Comparison of ENCODE assay signal across 8 mouse cellular contexts in genomic region chr11:85310407-85310712, GRCm38 (mm10). TPM values are rescaled to one million over a fixed set of nuclear protein-coding genes. Genes with fewer than 3 reads are reported as not detected.
DNase-seq lines count a peak whose midpoint lies in the region; ATAC-seq and TF ChIP-seq lines count a peak whose summit lies in the region.

No protein-coding gene starts in this region.

- H3K4me3 ChIP-seq in layer of hippocampus, adult 2 months = peak overlapping the region; percentile 94
- H3K4me3 ChIP-seq in embryonic facial prominence, embryonic 10.5 days = peak overlapping the region; percentile 96
- peak overlapping the region; percentile 98 for H3K4me3 ChIP-seq in hindbrain, postnatal 0 days (ENCODE audit: low read length)
- H3K4me3 ChIP-seq in midbrain, postnatal 0 days (ENCODE audit: low read depth, low read length) = peak overlapping the region; percentile 91

- H3K27me3 ChIP-seq in embryonic facial prominence, embryonic 10.5 days (replicated peaks; ENCODE audit: low read depth, poor library complexity, severe bottlenecking) = 0 out of 2 replicates have a peak, but pooled peaks cover 4% of the 10 kb centered on the region
- H3K27me3 ChIP-seq in hindbrain, postnatal 0 days (ENCODE audit: insufficient read depth, low read length) = no peaks in the 10 kb centered on the region
- no peaks in the 10 kb centered on the region for H3K27me3 ChIP-seq in midbrain, postnatal 0 days (ENCODE audit: insufficient read depth, low read length)

- H3K4me2 ChIP-seq in hindbrain, postnatal 0 days (ENCODE audit: low read depth, low read length) = peak overlapping the region; percentile 66
- peak overlapping the region; percentile 93 for H3K4me2 ChIP-seq in midbrain, postnatal 0 days (ENCODE audit: low read depth, low read length, poor library complexity, severe bottlenecking)

- DNase-seq in layer of hippocampus, adult 2 months (ENCODE audit: low spot score in 2 of 2) = no peak
- DNase-seq in layer of hippocampus, adult 11-12 months (ENCODE audit: low spot score) = no peak
- DNase-seq in embryonic facial prominence, embryonic 10.5 days (ENCODE audit: low spot score) = no peak
- no peak for DNase-seq in hindbrain, postnatal 0 days (ENCODE audit: low spot score)
- DNase-seq in midbrain, postnatal 0 days (ENCODE audit: low spot score) = no peak
- no peak for DNase-seq in left cerebral cortex, postnatal 4 days
- no peak for DNase-seq in cerebellum, postnatal 14 days
- no peak for DNase-seq in frontal cortex, postnatal 10 days (ENCODE audit: low spot score in 2 of 2)

- WGBS in embryonic facial prominence, embryonic 10.5 days = 3% methylated on average over 15 of the region's 15 CpGs
- WGBS in hindbrain, postnatal 0 days = 2% methylated on average over 15 of the region's 15 CpGs
- WGBS in midbrain, postnatal 0 days = 1% methylated on average over 15 of the region's 15 CpGs

- peak overlapping the region; percentile 96 for H3K27ac ChIP-seq in layer of hippocampus, adult 2 months
- peak overlapping the region; percentile 94 for H3K27ac ChIP-seq in embryonic facial prominence, embryonic 10.5 days (replicated peaks)
- peak overlapping the region; percentile 92 for H3K27ac ChIP-seq in hindbrain, postnatal 0 days
- no peak overlapping the region for H3K27ac ChIP-seq in midbrain, postnatal 0 days (ENCODE audit: low read depth, low read length)

- intact Hi-C loops in left cerebral cortex, postnatal 4 days (cut with DNase I) = no loop called here

- H3K4me1 ChIP-seq in embryonic facial prominence, embryonic 10.5 days = peaks cover 19% of the 10 kb centered on the region
- H3K4me1 ChIP-seq in hindbrain, postnatal 0 days (ENCODE audit: insufficient read depth, low read length) = 0 out of 2 replicates have a peak, but pooled peaks cover 7% of the 10 kb centered on the region
- no peaks in the 10 kb centered on the region for H3K4me1 ChIP-seq in midbrain, postnatal 0 days (ENCODE audit: insufficient read depth, low read length)

- ATAC-seq in hindbrain, postnatal 0 days = no peak
- ATAC-seq in midbrain, postnatal 0 days (ENCODE audit: low FRiP score) = no peak

- peak overlapping the region; percentile 93 for H3K9ac ChIP-seq in hindbrain, postnatal 0 days (replicated peaks; ENCODE audit: low read length)
- peak overlapping the region; percentile 61; the same call in 1 of the 2 replicates for H3K9ac ChIP-seq in midbrain, postnatal 0 days (replicated peaks; ENCODE audit: low read length, poor library complexity, severe bottlenecking)

- peaks cover 17% of the 10 kb centered on the region for H3K36me3 ChIP-seq in embryonic facial prominence, embryonic 10.5 days (replicated peaks)
- H3K36me3 ChIP-seq in hindbrain, postnatal 0 days (ENCODE audit: insufficient read depth, low read length) = no peaks in the 10 kb centered on the region
- H3K36me3 ChIP-seq in midbrain, postnatal 0 days (ENCODE audit: insufficient read depth, low read length) = no peaks in the 10 kb centered on the region

- no peaks in the 10 kb centered on the region; the same call in 1 of the 2 replicates for H3K9me3 ChIP-seq in embryonic facial prominence, embryonic 10.5 days
- no peaks in the 10 kb centered on the region for H3K9me3 ChIP-seq in hindbrain, postnatal 0 days (ENCODE audit: low read length)
- no peaks in the 10 kb centered on the region for H3K9me3 ChIP-seq in midbrain, postnatal 0 days (ENCODE audit: low read length)

- no peak for TF ChIP-seq CTCF in layer of hippocampus, adult 2 months (conservative IDR thresholded peaks at IDR 0.05)
- no peak for TF ChIP-seq CTCF in hindbrain, postnatal 0 days (IDR thresholded peaks at IDR 0.05; ENCODE audit: low read depth)
- no peak for TF ChIP-seq CTCF in midbrain, postnatal 0 days (IDR thresholded peaks at IDR 0.05)

RNA-seq across cellular contexts. Expression of gene Ppm1d, which starts 0.7 kb away (rescaled TPM):
- total RNA-seq in layer of hippocampus, adult 2 months (2021) = 10 to 100 TPM; 13.6 to 16.3 TPM
- 21.4 and 22.7 TPM in 2 replicates for polyA plus RNA-seq in embryonic facial prominence, embryonic 10.5 days (2016; fragmentation: Nextera tagmentation; extraction: Ambion mirVana)
- total RNA-seq in hindbrain, postnatal 0 days (2014; rRNA removed) = 11.4 and 12.8 TPM in 2 replicates
- 14.4 and 14.5 TPM in 2 replicates for polyA plus RNA-seq in hindbrain, postnatal 0 days (2015; fragmentation: Nextera tagmentation; extraction: Ambion mirVana)
- total RNA-seq in midbrain, postnatal 0 days (2014; rRNA removed) = 17.3 and 20.5 TPM in 2 replicates
- 11.5 and 12.6 TPM in 2 replicates for polyA plus RNA-seq in midbrain, postnatal 0 days (2015; fragmentation: Nextera tagmentation; extraction: Ambion mirVana)
- total RNA-seq in left cerebral cortex, postnatal 4 days (2021) = 10 to 100 TPM; 20.2 to 21.3 TPM

RNA-seq across cellular contexts. Expression of gene Bcas3, which starts 42.6 kb away (rescaled TPM):
- 10 to 100 TPM; 67.6 to 75.1 TPM for total RNA-seq in layer of hippocampus, adult 2 months (2021)
- polyA plus RNA-seq in embryonic facial prominence, embryonic 10.5 days (2016; fragmentation: Nextera tagmentation; extraction: Ambion mirVana) = 26.4 and 27.7 TPM in 2 replicates
- total RNA-seq in hindbrain, postnatal 0 days (2014; rRNA removed) = 32.3 and 42.9 TPM in 2 replicates
- 28.5 and 31.6 TPM in 2 replicates for polyA plus RNA-seq in hindbrain, postnatal 0 days (2015; fragmentation: Nextera tagmentation; extraction: Ambion mirVana)
- total RNA-seq in midbrain, postnatal 0 days (2014; rRNA removed) = 34.7 and 36.3 TPM in 2 replicates
- polyA plus RNA-seq in midbrain, postnatal 0 days (2015; fragmentation: Nextera tagmentation; extraction: Ambion mirVana) = 28.4 and 32.7 TPM in 2 replicates
- 10 to 100 TPM; 42.7 to 42.9 TPM for total RNA-seq in left cerebral cortex, postnatal 4 days (2021)
